Mouse (Mus musculus): ENCODE data around the gene Mpped2. TPM values are rescaled to one million over a fixed set of nuclear protein-coding genes. Genes with fewer than 3 reads are reported as not detected.

Mpped2 gene
- total RNA-seq, 2 experiments from 2014 or later = not detected

- no peak for ATAC-seq (replicated peaks; ENCODE audit: low FRiP score, poor library complexity, severe bottlenecking)
These were observed 2.6 kb downstream of the Mpped2 start for GRCm38 (mm10) chr2:106695734-106696022.

GRCm38 (mm10) chr2:106696372-106696771 is 3.3 kb downstream of the Mpped2 start:
- no peak for ATAC-seq (replicated peaks; ENCODE audit: low FRiP score, poor library complexity, severe bottlenecking)

GRCm38 (mm10) chr2:106705664-106706063 is 12.6 kb downstream of the Mpped2 start:
- ATAC-seq (replicated peaks; ENCODE audit: low FRiP score, poor library complexity, severe bottlenecking) = no peak

DNA sequence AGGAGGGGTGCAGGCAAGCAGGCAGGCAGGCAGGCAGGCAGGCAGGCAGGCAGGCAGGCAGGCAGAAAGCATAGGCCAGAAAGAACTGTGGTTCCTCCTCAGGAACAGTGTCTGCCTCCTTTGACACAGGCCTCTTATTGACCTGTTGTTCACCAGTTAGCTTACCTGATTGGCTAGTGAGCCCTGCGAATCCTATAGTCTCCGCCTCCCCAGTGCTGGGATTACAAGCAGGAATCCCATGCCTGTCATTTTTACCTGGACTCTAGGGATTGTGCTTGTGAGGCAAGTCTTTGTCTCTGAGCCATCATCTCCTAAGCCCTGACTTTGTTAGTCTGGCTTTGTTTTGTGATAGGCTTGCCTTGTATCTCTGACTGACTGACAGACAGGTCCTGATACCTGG is 14.1 kb downstream of the Mpped2 start:
- no peak for ATAC-seq (replicated peaks; ENCODE audit: low FRiP score, poor library complexity, severe bottlenecking)

DNA sequence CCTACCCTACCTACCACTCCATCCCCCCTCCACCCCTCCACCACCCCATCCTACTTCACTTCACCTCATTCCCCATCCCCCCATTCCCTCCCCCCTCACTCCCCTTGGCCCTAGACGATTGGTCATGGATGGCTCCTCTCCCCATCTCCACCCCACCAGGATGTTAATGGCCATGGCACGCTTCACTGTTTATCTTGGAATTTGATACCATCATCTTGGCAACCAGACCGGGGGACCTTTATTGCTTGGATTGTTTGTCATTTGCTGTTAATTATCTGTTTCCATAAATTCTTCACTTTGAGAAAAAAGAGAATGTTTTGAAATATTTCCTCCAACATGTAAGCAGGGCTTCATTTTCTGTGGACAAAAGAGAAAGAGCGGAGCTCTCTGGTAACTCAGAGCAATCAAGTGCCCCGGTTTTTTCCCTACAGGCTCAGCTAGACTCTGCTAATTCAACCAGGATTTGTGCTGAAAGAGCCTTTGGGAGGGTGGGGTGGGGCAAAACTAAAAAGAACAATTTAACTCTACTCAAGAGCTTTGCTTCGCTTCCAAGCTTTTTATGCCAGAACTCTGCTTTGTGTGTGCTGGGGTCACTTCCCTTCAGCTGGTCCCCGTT is 17.9 kb downstream of the Mpped2 start:
- no peak for ATAC-seq (replicated peaks; ENCODE audit: low FRiP score, poor library complexity, severe bottlenecking)

DNA sequence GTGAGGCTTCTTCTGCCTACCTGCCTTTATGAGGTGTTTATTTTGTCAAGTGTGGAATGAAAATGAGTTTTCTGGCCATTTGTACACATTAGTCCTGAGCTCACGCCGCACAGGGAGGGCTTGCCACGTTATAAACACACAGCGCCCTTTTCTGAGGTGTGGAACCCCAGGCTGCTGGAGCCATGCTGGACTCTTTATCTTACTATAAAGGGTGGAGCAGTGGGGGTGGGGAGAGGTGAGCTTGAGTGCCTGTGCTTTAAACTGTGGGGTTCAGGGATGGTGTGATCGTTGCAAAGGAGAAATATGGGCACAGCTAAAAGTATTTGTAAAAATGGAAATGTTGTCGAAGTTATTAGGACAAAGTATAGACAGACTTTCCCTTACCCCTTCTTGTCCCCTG is 18.4 kb downstream of the Mpped2 start:
- ATAC-seq (replicated peaks; ENCODE audit: low FRiP score, poor library complexity, severe bottlenecking) = no peak

DNA sequence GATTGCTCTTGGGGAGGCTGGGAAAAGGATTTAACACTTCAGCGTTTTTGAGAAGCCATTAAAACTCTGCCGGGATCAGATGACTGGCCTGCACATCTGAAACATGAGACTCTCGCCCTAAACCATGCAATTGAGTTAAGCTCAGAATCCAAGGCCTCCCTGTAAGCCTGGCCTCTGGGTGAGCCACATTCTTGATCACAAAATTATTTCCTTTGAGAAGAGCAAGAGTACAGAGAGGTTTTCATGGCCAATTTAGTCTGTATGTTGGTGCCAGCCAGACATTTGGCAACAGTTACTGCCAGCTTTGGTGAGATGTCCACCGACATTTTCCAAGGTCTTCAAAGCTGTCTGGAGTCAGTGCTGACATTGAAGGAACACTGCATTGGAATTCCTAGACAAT is 20.1 kb downstream of the Mpped2 start:
- ATAC-seq (replicated peaks; ENCODE audit: low FRiP score, poor library complexity, severe bottlenecking) = no peak

DNA sequence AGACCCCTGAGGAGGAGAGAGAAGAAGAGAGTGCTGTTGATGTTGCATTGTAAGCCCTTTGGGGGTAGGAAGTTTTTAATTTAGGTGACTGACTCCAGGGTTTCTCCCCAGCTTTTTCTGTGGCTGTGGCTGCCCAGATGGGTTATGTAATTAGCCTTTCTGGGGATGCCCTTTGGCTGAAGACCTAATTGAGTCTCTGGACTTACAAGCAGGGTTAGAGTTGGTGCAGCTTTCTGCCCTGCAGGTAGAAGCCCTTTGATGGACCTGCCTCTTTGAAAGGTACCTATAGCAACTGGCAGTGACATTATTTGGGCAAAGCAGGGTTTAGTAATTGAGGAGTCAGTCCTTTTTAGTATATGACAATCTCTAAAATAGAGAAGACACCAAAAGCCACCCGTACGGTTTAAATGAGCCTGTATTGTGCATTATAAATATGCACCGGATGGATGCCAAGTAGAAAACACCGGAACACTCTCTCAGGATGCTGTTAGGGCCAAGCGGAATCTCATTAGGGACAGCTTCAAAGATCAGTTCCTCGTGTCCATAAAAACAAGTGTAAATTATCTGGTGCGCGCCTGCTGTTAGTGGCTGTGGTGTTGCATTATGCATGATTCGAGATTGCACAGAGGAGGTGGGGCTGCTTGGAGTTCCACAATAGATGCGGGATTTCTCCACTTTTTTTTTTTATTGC is 22.8 kb downstream of the Mpped2 start:
- ATAC-seq (replicated peaks; ENCODE audit: low FRiP score, poor library complexity, severe bottlenecking) = no peak

- no peak for ATAC-seq (replicated peaks; ENCODE audit: low FRiP score, poor library complexity, severe bottlenecking)
These were observed 23.3 kb downstream of the Mpped2 start for GRCm38 (mm10) chr2:106716365-106716717.

DNA sequence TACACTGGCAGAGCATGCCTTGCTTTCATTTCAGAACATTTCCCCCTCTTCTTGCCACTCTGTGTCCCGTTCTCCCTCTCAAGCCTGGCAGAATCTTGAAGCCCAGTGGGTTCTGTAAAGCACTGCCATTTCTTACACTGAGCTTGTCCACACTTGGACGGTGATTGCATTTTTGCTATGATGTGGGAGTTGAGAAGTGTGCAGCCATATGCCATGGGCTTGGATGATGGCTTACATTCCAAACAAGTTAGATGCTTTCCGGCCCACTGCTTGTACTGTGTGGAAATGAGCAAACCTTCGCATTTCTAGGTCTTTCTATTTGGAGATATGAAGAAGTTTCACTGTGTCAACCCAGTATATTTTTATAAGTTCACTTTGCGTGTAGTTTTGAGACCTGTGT is 25.8 kb downstream of the Mpped2 start:
- ATAC-seq (replicated peaks; ENCODE audit: low FRiP score, poor library complexity, severe bottlenecking) = no peak

- no peak for ATAC-seq (replicated peaks; ENCODE audit: low FRiP score, poor library complexity, severe bottlenecking)
These were observed 26.4 kb downstream of the Mpped2 start for GRCm38 (mm10) chr2:106719434-106719833.

DNA sequence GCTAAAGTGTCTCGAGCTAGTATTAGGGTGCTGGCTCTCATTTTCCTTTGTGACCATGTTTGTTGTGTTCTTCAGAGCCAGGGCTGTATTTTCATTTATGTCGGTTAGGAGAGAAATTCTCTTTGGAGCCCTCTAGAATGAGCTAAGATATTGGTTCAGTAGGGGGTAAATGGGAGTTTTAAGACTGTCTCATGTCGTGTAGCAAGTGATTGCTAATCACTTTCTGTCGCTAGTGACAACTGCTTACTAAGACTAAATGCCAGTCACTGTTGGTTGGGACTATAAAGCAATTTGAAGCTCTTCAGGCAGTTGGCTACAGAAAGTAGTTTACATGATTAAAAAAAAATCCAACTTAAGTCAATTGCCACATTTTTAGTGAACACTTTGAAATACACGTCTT is 27.6 kb downstream of the Mpped2 start:
- no peak for ATAC-seq (replicated peaks; ENCODE audit: low FRiP score, poor library complexity, severe bottlenecking)

DNA sequence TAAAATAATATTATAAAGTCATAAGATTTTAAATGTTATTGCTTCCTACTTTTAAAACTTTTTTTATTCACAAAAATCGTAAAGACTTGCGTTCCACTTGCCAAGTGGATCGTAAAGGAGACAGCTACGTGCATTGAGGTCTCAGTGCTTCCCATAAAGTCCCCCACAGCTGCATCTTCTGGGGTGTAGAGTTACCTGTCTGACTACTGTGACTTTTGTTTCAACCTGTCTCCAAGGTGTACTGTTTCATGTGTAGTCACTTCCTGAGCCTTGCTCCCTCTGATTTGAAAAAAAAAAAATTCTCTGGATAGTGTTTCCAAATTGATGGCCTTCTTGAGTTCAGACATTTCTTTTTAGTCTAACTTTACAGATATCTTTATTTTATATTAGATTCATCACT is 29.0 kb downstream of the Mpped2 start:
- no peak for ATAC-seq (replicated peaks; ENCODE audit: low FRiP score, poor library complexity, severe bottlenecking)

DNA sequence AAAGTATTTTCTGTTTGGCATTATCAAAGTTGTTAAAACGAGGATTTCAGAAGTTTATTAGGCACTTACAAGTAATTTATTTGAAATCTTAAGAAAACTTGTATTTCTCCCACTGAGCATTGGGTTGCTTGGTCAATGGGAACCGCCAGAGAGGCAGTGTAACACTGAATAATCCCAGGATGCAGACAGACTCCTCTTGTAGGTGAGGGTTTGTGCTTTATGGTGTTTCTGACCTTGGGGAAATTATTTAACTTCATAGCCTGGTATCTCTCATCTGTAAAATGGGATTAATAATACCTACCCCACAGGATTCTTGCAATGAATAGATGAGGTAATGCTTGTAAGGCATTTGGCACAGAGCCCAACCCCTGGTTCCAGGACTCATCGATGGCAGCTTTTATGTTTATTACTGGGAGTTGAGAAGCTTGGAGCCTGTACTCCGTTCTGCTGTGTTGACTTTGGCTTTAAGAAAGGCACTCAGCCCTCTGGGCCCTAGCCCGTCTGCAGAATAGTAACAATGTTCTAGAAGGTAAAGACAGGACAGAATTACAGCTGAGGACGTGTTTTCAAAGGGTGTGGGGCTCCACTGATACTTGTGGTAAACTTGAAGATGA is 37.0 kb downstream of the Mpped2 start:
- no peak for ATAC-seq (replicated peaks; ENCODE audit: low FRiP score, poor library complexity, severe bottlenecking)

- no peak for ATAC-seq (replicated peaks; ENCODE audit: low FRiP score, poor library complexity, severe bottlenecking)
These were observed 37.5 kb downstream of the Mpped2 start for GRCm38 (mm10) chr2:106730608-106731007.

DNA sequence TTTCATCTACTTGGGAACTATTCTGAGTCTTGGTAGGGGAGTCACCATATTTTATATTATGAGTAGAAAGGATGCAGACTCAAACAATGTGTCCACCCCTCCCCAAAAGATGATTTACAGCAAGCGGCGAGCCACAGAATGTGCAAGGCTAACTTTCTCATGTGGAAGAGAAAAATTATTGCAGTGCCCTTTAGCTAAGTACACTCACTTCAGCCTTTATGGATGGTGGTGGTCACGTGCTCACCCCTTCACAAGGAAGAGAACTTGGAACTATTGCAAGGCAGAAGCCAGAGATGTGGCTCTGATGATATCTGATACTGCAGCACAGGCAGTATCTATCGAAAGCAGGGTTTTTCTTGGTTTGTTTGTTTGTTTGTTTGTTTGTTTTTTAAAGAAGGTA is 38.4 kb downstream of the Mpped2 start:
- ATAC-seq (replicated peaks; ENCODE audit: low FRiP score, poor library complexity, severe bottlenecking) = no peak

GRCm38 (mm10) chr2:106732171-106732570 is 39.1 kb downstream of the Mpped2 start:
- no peak for ATAC-seq (replicated peaks; ENCODE audit: low FRiP score, poor library complexity, severe bottlenecking)

DNA sequence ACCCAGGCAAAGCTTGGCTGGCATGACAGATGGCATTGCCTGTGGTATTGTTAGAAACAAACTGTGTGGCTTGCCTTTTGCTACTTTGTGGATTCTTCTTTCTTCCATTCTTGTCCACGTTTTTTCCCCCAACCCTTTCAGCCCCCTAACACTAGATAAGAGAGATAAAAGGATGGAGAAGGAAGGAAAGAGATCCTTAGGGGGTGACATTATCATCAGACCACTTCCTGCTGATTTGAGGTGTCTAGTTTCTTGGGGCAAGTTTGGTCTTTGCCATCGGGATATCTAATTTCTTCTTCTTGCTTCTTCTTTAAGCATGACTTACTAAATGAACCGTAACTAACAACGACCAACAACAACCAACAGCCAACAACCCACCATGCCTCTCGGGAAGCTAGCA is 40.3 kb downstream of the Mpped2 start:
- no peak for ATAC-seq (replicated peaks; ENCODE audit: low FRiP score, poor library complexity, severe bottlenecking)

DNA sequence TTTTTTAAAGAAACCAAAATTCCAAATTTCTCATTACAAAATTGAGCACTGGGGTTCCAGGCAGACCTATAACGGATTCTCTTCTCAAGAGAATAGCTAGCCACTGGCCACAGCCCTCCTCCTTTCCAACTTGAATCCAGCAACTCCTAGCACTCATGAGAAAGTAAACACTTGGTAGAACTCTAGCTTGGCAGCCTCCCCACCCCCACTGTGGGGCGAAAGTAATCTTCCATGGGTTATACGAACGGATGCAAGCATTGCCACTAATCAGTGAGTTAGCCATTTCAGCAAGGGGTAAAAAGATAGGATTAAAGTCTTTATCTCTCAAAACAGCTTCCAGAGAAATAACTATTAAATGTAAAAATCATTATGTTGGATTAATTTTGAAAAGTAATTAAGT is 40.9 kb downstream of the Mpped2 start:
- ATAC-seq (replicated peaks; ENCODE audit: low FRiP score, poor library complexity, severe bottlenecking) = no peak

DNA sequence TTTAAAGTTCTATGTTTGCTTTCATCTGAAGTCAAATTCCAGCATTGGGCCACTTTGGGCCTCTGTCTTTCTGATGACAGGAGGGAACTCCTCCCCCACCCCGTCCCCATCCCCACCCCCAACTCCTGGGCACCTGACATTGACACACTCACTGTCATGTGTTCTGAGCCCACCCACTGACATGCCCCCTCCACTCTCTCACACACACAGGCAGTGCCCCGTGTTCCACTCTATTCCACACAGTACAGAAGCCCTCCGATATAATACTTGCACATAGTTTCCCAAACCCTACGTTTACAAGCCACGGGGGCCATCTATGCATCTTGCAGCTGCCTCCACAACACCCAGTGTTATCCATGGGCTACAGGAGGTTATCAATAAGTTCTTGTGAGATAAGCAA is 42.1 kb downstream of the Mpped2 start:
- no peak for ATAC-seq (replicated peaks; ENCODE audit: low FRiP score, poor library complexity, severe bottlenecking)

DNA sequence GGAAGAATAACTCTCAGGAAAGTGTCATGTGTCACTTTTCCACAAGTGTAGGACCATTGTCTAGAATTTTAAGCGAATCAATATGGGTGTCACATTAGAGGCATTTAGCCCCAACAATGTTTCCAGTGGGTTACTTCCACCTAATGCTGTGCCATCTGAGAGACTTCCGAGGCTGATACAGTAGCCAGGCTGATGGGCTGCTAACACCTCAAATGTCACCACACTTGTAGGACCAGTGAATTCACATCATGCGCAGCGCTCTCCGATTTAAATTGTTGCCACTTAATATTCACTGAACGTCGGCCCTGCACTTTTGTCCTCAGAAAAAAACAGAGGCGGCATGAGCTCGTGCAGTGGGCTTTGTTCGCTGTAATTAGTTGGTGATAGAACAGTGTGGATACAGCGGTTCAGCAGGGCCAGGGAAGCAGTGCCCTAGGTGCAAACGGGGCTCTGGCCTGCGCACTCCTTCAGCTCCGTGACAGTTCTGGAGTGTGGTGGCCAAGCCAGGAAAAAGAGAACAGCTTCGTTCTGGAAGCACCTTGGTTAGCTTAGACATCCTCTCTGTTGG is 42.8 kb downstream of the Mpped2 start:
- no peak for ATAC-seq (replicated peaks; ENCODE audit: low FRiP score, poor library complexity, severe bottlenecking)
